Mouse (Mus musculus): Measurements from ENCODE around the gene Nt5dc1. TPM values are rescaled to one million over a fixed set of nuclear protein-coding genes. Genes with fewer than 3 reads are reported as not detected.

The Nt5dc1 gene
- polyA plus RNA-seq (2012; rRNA removed), result 4.8 and 5.9 TPM in 2 replicates

DNA sequence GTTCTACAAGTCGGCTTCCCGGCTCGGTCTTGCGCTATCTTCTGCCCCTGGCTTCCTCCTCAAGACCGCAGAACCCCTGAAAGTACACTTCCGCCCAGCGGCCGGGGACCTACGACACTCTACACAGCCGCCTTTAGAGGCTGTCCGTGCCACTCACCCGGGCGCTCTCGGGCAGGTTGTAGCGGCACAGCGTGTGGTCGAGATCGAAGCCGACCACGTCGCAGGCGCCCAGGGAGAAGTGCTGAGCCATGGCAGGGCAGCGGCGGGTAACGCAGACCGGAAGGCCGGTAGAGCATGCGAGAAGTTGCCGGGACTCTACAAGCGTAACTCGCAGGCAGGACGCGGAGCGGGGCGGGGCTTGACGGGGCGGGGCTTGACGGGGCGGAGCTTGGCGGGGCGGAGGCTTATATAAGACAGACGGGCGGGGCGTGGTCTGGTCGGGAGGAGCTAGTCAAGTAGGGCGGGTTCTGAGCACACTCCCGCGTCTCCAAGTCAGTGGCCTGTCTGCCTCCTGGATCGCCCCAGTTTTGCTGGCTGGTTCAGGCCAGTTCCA is at the start of gene Nt5dc1:
TSS of gene Nt5dc1 (minus strand) at position 349 of the 553 bp plus-strand sequence.

DNA sequence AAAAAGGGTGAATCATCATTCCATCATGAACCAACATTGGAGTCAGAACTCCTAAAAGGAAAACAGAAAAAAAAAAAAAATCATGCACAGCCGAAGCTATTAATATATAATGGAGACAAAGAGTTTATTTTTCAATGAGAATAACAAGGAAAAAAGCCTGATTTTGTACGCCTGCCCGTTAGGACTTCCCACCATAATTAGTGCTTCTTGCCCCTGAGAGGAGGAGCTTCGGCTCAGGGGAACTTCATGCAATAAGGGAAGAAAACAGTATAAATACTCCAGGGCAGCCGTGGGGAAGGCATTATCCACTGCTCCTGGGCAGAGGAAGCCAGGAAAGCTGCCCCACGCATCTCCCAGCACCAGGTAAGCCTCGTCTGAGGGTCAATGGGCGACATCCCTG is 28.7 kb downstream of the Nt5dc1 start, which contains the start of gene Col10a1:
TSS of gene Col10a1 (plus strand) at position 301 of the 400 bp plus-strand sequence.

GRCm38 (mm10) chr10:34297299-34297979 is 120.9 kb downstream of the Nt5dc1 start, which contains the start of gene Tspyl4:
Tspyl4 (plus strand) TSS chr10:34297442.

DNA sequence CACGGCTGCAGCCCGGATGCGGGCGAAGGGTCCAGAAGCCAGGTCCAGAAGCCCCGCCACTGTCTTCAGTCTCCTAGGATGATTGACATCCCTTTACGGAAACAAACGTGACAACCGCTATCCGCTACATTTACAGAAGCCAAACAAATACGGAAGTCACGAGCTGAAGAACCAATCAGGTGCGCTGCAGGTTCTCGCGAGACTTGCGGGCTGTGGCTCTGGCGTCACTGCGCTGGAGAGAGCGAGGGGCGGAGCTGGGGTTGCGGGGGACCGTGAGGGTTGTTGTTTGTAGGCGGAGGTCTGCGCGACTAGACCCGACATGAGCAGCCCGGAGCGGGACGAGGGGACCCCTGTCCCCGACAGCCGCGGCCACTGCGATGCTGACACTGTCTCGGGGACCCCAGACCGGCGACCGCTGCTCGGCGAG is 136.4 kb downstream of the Nt5dc1 start, which contains the start of gene Tspyl1:
TSS of gene Tspyl1 (plus strand) at position 229 of the 427 bp plus-strand sequence.

Other genes starting within 250 kb of the Nt5dc1 start
- gene Dse, start 210.8 kb downstream of the Nt5dc1 start, polyA plus RNA-seq (2012; rRNA removed), result 18.8 and 25.4 TPM in 2 replicates
- 40.0 and 43.0 TPM in 2 replicates for gene Tspyl1, start 136.4 kb downstream of the Nt5dc1 start, polyA plus RNA-seq (2012; rRNA removed)
- gene Tspyl4, start 121.1 kb downstream of the Nt5dc1 start, polyA plus RNA-seq (2012; rRNA removed), result 5.1 and 5.4 TPM in 2 replicates
- 0.05 and 0.10 TPM in 2 replicates for gene Col10a1, start 28.6 kb downstream of the Nt5dc1 start, polyA plus RNA-seq (2012; rRNA removed)
- 3.5 and 5.4 TPM in 2 replicates for gene Frk, start 64.8 kb upstream of the Nt5dc1 start, polyA plus RNA-seq (2012; rRNA removed)